Comparison of ENCODE assay signal across 29 mouse cellular contexts in genomic region chr1:158770036-158770655, GRCm38 (mm10).
DNase-seq lines count a peak whose midpoint lies in the region; ATAC-seq lines count a peak whose summit lies in the region.
"Had no signal": no experiment of that assay in that cellular context is flagged by ENCODE, and none has a peak within 500 bp of the region (broad histone marks: within the 10 kb centered on the region; RNA-seq: fewer than 3 reads in every experiment).

No protein-coding gene starts in this region.

- 88% methylated on average over 7 of the region's 7 CpGs for WGBS in forebrain, embryonic 11.5 days

- no peaks in the 10 kb centered on the region for H3K4me1 ChIP-seq in forebrain, embryonic 11.5 days (replicated peaks; ENCODE audit: control insufficient read depth, insufficient read depth, low read length)
- H3K4me1 ChIP-seq: forebrain, embryonic 15.5 days; hindbrain, embryonic 10.5 days; kidney, embryonic 15.5 days; liver, embryonic 12.5 days; midbrain, embryonic 15.5 days; neural tube, embryonic 15.5 days; stomach, embryonic 15.5 days had no signal

- H3K9me3 ChIP-seq in forebrain, embryonic 11.5 days (ENCODE audit: control insufficient read depth, low read length), result no peaks in the 10 kb centered on the region
- H3K9me3 ChIP-seq: forebrain, embryonic 15.5 days; heart, embryonic 13.5 days; hindbrain, embryonic 10.5 days; kidney, embryonic 15.5 days; liver, embryonic 12.5 days; midbrain, embryonic 15.5 days; neural tube, embryonic 15.5 days; stomach, embryonic 15.5 days had no signal

- H3K36me3 ChIP-seq in forebrain, embryonic 11.5 days (ENCODE audit: control insufficient read depth, insufficient read depth, low read length), result no peaks in the 10 kb centered on the region
- H3K36me3 ChIP-seq: forebrain, embryonic 15.5 days; G1E; heart, embryonic 13.5 days; hindbrain, embryonic 10.5 days; kidney, embryonic 15.5 days; liver, embryonic 12.5 days; midbrain, embryonic 15.5 days; neural tube, embryonic 15.5 days; stomach, embryonic 15.5 days had no signal

- ATAC-seq in forebrain, embryonic 11.5 days (replicated peaks; ENCODE audit: low FRiP score), result no peak
- ATAC-seq: forebrain, embryonic 15.5 days; hindbrain, embryonic 16.5 days; liver, embryonic 12.5 days; liver, postnatal 0 days; lung, postnatal 0 days; midbrain, embryonic 15.5 days; Patski had no signal

- H3K9ac ChIP-seq in forebrain, embryonic 11.5 days (ENCODE audit: low read length), result no peak overlapping the region
- H3K9ac ChIP-seq: forebrain, embryonic 15.5 days; heart, embryonic 13.5 days; kidney, embryonic 15.5 days; liver, embryonic 12.5 days; liver, postnatal 0 days; midbrain, embryonic 15.5 days; neural tube, embryonic 15.5 days; stomach, embryonic 15.5 days had no signal

- intact Hi-C loops in heart, postnatal 14 days (cut with DNase I), result no loop called here

- no peak overlapping the region for H3K4me3 ChIP-seq in forebrain, embryonic 11.5 days (ENCODE audit: low read depth, low read length)
- H3K4me3 ChIP-seq: forebrain, embryonic 15.5 days; heart, embryonic 13.5 days; hindbrain, embryonic 10.5 days; kidney, embryonic 15.5 days; liver, embryonic 12.5 days; midbrain, embryonic 15.5 days; neural tube, embryonic 15.5 days; stomach, embryonic 15.5 days had no signal

- H3K4me2 ChIP-seq in forebrain, embryonic 11.5 days (ENCODE audit: low read depth, low read length, severe bottlenecking), result no peak overlapping the region
- H3K4me2 ChIP-seq: forebrain, embryonic 15.5 days; heart, embryonic 13.5 days; kidney, embryonic 15.5 days; liver, embryonic 12.5 days; midbrain, embryonic 15.5 days; neural tube, embryonic 15.5 days; stomach, embryonic 15.5 days had no signal

- H3K27ac ChIP-seq in forebrain, embryonic 11.5 days (ENCODE audit: low read depth, low read length), result no peak overlapping the region
- H3K27ac ChIP-seq: forebrain, embryonic 15.5 days; heart, embryonic 13.5 days; hindbrain, embryonic 10.5 days; kidney, embryonic 15.5 days; liver, embryonic 12.5 days; macrophage; midbrain, embryonic 15.5 days; neural tube, embryonic 15.5 days; stomach, embryonic 15.5 days had no signal

- DNase-seq in adrenal gland, adult 2 months, result peak; percentile 7
- DNase-seq in adrenal gland, adult 8-10 months, result no peak
- DNase-seq in 3T3-L1 (ENCODE audit: low read depth, low spot score), result peak; percentile 45
- peak; percentile 28 for DNase-seq in cerebellum, adult 11-12 months
- peak; percentile 50 for DNase-seq in cerebellum, adult 9-11 months
- DNase-seq in heart, postnatal 14 days, result no peak
- no peak for DNase-seq in thymus, postnatal 25 days
- no peak for DNase-seq in forebrain, embryonic 11.5 days (ENCODE audit: low spot score)
- DNase-seq: heart, postnatal 10 days; kidney, adult 18-20 months; kidney, postnatal 25 days; left cerebral cortex, postnatal 4 days; liver, postnatal 0 days; retina, postnatal 1 day; right cerebral cortex, postnatal 14 days; thymus, postnatal 14 days had no signal

- no peaks in the 10 kb centered on the region for H3K27me3 ChIP-seq in forebrain, embryonic 11.5 days (ENCODE audit: control insufficient read depth, insufficient read depth, low read length)
- H3K27me3 ChIP-seq: forebrain, embryonic 15.5 days; heart, embryonic 13.5 days; kidney, embryonic 15.5 days; liver, embryonic 12.5 days; midbrain, embryonic 15.5 days; neural tube, embryonic 15.5 days; Patski; stomach, embryonic 15.5 days had no signal

Comparison
In these comparisons a context has a peak if more than half of its experiments do, and no peak if none do; other contexts are left out.
1. DNase-seq: peak in adrenal gland, adult 2 months (single experiment), 3T3-L1 (single experiment), cerebellum, adult 11-12 months (single experiment) and cerebellum, adult 9-11 months (single experiment); none in adrenal gland, adult 8-10 months (single experiment), heart, postnatal 14 days (0 of 2), thymus, postnatal 25 days (single experiment) and forebrain, embryonic 11.5 days (single experiment).